Mouse (Mus musculus) ES-E14 (cell line): ENCODE data around the gene Gm5460. TPM values are rescaled to one million over a fixed set of nuclear protein-coding genes. Genes with fewer than 3 reads are reported as not detected.

ENCODE experiments used
- DNase-seq: peaks from one replicate; pipeline ENCODE4 v3.0.0-alpha.2; 2013; ENCODE audit warnings: low read depth, low spot score
- H3K27ac ChIP-seq: 2 replicates; pipeline ENCODE4 v1.5.1; 2012; ENCODE audit warnings: low read depth, mild to moderate bottlenecking, low read length, moderate library complexity, mixed read lengths; ENCODE audit not compliant: poor library complexity, insufficient read depth, severe bottlenecking
- H3K36me3 ChIP-seq: 2 replicates; pipeline ENCODE4 v1.6.1; 2012; ENCODE audit warnings: mild to moderate bottlenecking, low read length, moderate library complexity, mixed read lengths; ENCODE audit not compliant: control insufficient read depth, poor library complexity, insufficient read depth, severe bottlenecking
- H3K4me1 ChIP-seq, 2 experiments: fragments of 150-350 bp in 1 of 2; sonication (generic) in 1 of 2; 2 replicates each; pipeline ENCODE4 v1.6.1; 2012; ENCODE audit warnings: low read length in 2 of 2, mild to moderate bottlenecking in 1 of 2, mixed read lengths in 1 of 2; ENCODE audit not compliant: control insufficient read depth in 2 of 2, insufficient read depth in 2 of 2, poor library complexity in 1 of 2
- H3K4me3 ChIP-seq, 2 experiments: fragments of 150-350 bp in 1 of 2; sonication (generic) in 1 of 2; 2 replicates each; pipeline ENCODE4 v1.5.1; 2012; ENCODE audit warnings: low read length in 2 of 2, low read depth in 1 of 2, mild to moderate bottlenecking in 1 of 2, mixed read lengths in 1 of 2; ENCODE audit not compliant: insufficient read depth in 1 of 2, poor library complexity in 1 of 2, severe bottlenecking in 1 of 2
- H3K9ac ChIP-seq: 2 replicates; pipeline ENCODE4 v1.6.1; 2012; ENCODE audit warnings: low read depth, mild to moderate bottlenecking, low read length, mixed read lengths; ENCODE audit not compliant: poor library complexity, insufficient read depth, severe bottlenecking
- H3K9me3 ChIP-seq: fragments of 150-350 bp; sonication (generic); 2 replicates; pipeline ENCODE4 v1.6.1; 2012; ENCODE audit warnings: low read depth, mild to moderate bottlenecking, low read length; ENCODE audit not compliant: control insufficient read depth, insufficient read depth
- CHD2 ChIP-seq: IDR thresholded peaks from 2 replicates; pipeline ENCODE4 v1.6.1; 2014; ENCODE audit warnings: mild to moderate bottlenecking, low read depth, low read length, inconsistent platforms
- HCFC1 ChIP-seq: IDR thresholded peaks from 2 replicates; pipeline ENCODE4 v1.6.1; 2012; ENCODE audit warnings: low read length, inconsistent platforms, borderline replicate concordance; ENCODE audit not compliant: insufficient read depth
- MAFK ChIP-seq: IDR thresholded peaks from 2 replicates; pipeline ENCODE4 v1.6.1; 2014; ENCODE audit warnings: mild to moderate bottlenecking, low read depth, low read length, inconsistent platforms; ENCODE audit not compliant: insufficient read depth
- ZC3H11A ChIP-seq: IDR thresholded peaks from 2 replicates; pipeline ENCODE4 v1.6.1; 2012; ENCODE audit warnings: low read depth, mild to moderate bottlenecking, inconsistent platforms, low read length, borderline replicate concordance
- ZNF384 ChIP-seq: IDR thresholded peaks from 2 replicates; pipeline ENCODE4 v1.6.1; 2012; ENCODE audit warnings: low read depth, low read length, inconsistent platforms
- in situ Hi-C, 2 experiments: fragments of 600-800 bp; cut with MboI; formaldehyde crosslinking; loops; one replicate each; pipeline ENCODE4 v1.15.1; 2025; ENCODE audit warnings: low sequenced_read_pairs in 2 of 2, inconsistent platforms in 1 of 2; ENCODE audit not compliant: unreplicated experiment in 2 of 2
- total RNA-seq: library from RNA; depleted of rRNA; stranded (reverse); fragments of 300-350 nt; gene quantifications from 2 replicates; pipeline ENCODE4 v1.2.3, GENCODE M21; 2012

The Gm5460 gene
- total RNA-seq, 1 experiment: not detected

DNA sequence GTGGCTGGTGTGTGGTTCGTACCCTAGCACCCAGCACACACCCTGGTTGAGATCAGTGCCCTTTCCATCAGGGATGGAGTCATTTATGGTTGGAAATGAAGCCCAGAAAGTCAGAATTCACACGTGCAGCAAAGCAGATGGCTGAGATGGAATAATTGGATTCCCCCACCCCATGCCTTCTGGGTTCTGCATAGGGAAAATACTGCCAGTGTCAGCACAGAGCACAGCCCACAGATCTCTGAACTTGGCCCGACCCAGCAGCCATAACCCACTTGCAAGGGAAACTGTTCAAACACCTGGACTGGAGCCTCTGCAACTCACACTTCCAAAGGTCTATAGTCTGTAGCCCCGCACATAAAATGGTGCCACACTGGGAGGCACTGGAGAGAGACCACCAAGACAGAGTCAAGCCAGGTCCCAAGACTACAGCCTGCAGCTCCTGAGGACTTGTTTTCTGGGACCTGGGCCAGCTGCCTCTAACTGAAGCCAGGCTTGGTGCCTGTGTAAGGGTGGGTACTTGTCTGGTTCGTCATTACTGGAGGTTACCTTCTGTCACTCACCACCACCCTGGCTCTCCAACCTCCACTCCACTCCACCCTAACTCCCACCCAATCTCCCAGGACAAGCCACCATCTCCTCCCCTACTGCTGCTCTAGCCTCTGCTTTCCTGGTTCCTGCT lies 33.7 kb downstream of the Gm5460 start:
- no peak overlapping the region for H3K4me3 ChIP-seq
- no peak for DNase-seq
- H3K4me1 ChIP-seq: no peaks in the 10 kb centered on the region
- in situ Hi-C loops: loop anchor here in 1 of 2 experiments (10.0 kb wide), 1 partner anchor 55 kb away; no protein-coding TSS in a partner anchor
- H3K9ac ChIP-seq: no peak overlapping the region
- H3K9me3 ChIP-seq: no peaks in the 10 kb centered on the region
- TF ChIP-seq CHD2: no peak
- no peak for TF ChIP-seq ZNF384
- no peak for TF ChIP-seq MAFK
- no peak for TF ChIP-seq HCFC1
- TF ChIP-seq ZC3H11A: no peak
- H3K36me3 ChIP-seq: no peaks in the 10 kb centered on the region
- H3K27ac ChIP-seq: no peak overlapping the region

DNA sequence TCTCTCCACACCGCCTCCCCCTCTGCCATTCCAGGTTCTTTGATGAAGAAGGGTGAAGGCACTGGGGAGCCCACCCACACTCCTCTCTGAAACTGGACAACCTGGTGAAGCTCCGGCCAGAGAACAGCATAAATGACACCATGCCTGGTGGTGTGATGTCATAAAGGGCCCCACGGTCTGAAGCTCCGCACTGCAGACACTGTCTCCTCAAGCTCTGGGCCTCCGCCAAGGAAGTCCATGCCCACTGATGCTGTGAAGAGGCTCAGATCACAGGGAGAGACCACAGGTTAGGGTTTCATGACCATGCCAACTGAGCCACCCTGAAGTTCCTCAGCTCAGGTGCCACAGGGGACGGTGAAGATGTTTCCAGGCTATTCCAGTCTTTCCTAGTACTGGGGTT lies 36.0 kb downstream of the Gm5460 start, which contains the start of gene Antxrl:
Antxrl (plus strand) TSS at position 192 of the 400 bp plus-strand sequence.
- no peak for DNase-seq
- Histone ChIP-seq H3K27ac (no peak within 1 kb of the TSS), H3K9ac (no peak within 1 kb of the TSS), H3K36me3 (no peaks in the 10 kb centered on the region), H3K4me3 (no peak within 1 kb of the TSS), H3K9me3 (no peaks in the 10 kb centered on the region), H3K4me1 (no peaks in the 10 kb centered on the region)
- in situ Hi-C loops: loop anchor here in 1 of 2 experiments (10.0 kb wide), 1 partner anchor 58 kb away; no protein-coding TSS in a partner anchor
- TF ChIP-seq CHD2 (no peak), ZC3H11A (no peak)

- in situ Hi-C loops: no loop called here
- no peak overlapping the region for H3K4me3 ChIP-seq
- no peak overlapping the region for H3K27ac ChIP-seq
- TF ChIP-seq MAFK (no peak), CHD2 (no peak), HCFC1 (no peak), ZC3H11A (no peak), ZNF384 (no peak)
- H3K36me3 ChIP-seq: no peaks in the 10 kb centered on the region
- no peaks in the 10 kb centered on the region for H3K9me3 ChIP-seq
- H3K9ac ChIP-seq: no peak overlapping the region
- H3K4me1 ChIP-seq: peaks cover 0 to 2% of the 10 kb centered on the region in 2 experiments; a peak in 1 of 4 replicates
- no peak for DNase-seq
Observed at GRCm38 (mm10) chr14:34071665-34072064, 55.1 kb downstream of the Gm5460 start.

DNA sequence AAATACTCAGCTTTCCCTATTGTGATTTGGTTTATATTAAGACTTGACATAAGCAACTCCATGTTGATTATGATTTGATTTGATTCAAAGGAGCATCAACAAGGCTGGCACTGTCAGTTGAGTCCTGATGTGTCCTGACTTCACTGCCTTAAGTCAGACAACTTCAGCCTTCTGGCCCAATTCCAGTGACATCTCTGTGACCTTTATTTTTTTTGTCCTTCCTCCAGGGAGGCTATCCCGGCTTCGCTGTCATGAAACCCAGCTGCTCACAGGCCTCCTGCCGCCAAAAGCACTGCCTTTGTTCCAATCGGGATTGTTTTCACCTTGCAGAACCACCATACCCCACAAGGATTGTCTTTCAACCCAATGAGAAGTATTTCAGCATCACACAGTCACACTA lies 58.8 kb downstream of the Gm5460 start:
- Histone ChIP-seq H3K9me3 (no peaks in the 10 kb centered on the region), H3K4me3 (no peak overlapping the region), H3K27ac (no peak overlapping the region), H3K9ac (no peak overlapping the region), H3K4me1 (peaks cover 0 to 2% of the 10 kb centered on the region in 2 experiments; a peak in 1 of 4 replicates), H3K36me3 (no peaks in the 10 kb centered on the region)
- TF ChIP-seq MAFK (no peak), HCFC1 (no peak), ZC3H11A (no peak), ZNF384 (no peak), CHD2 (no peak)
- in situ Hi-C loops: loop anchor here (25.0 kb wide), 3 partner anchors 337 to 712 kb away; partner anchors contain the start of gene Ldb3 (in 2 of the 2)
- no peak for DNase-seq
